Mouse (Mus musculus): ENCODE data around the gene Rnf180.

The Rnf180 gene

GRCm38 (mm10) chr13:105122092-105122491, 172.5 kb downstream of the Rnf180 start:
- no peak for DNase-seq

DNA sequence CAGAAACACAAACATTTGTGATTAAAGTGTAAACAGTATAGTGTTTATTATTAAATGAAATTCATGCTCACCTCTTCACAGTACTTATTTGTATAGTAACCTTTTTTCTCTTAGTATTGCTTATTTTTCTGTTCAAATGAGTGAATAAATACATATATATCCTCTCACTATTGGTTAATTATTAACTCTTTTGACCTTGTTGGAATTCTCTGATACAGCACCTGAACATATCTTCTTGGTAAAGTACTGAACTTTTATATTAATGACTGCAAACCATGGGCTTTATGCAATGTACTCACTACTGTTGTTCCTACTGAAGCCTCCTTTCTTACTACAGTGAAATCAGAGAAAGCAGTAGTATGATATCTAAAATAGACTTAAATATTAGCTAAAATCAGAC, 173.0 kb downstream of the Rnf180 start:
- no peak for DNase-seq

GRCm38 (mm10) chr13:105111599-105111998, 183.0 kb downstream of the Rnf180 start:
- DNase-seq, result no peak

GRCm38 (mm10) chr13:105104385-105104784, 190.2 kb downstream of the Rnf180 start:
- DNase-seq, result no peak

GRCm38 (mm10) chr13:105100705-105101104, 193.9 kb downstream of the Rnf180 start:
- DNase-seq, result no peak

GRCm38 (mm10) chr13:105096316-105096715, 198.3 kb downstream of the Rnf180 start:
- no peak for DNase-seq

GRCm38 (mm10) chr13:105089276-105089675, 205.3 kb downstream of the Rnf180 start:
- DNase-seq, result no peak

DNA sequence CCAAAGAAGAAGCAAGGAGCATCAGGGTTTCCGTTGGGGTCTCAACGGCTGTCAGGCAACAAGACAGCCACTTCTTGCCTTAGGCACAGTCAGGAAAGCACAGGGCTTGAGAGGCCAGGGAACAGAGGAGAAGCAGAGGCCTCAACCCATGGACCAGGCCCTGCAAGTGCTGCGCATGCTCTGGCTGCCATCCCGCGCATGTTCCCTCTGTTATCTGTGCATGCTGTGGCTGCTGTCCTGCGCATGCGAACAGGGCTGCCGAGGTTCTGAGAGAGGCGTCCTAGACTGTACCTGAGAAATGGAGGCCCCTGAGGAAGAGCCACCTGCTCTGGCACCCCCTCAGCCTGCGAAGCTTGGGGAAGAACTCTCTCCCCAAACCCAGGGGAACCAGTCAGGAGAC, 212.8 kb downstream of the Rnf180 start, which contains the start of gene 4933425L06Rik:
Gene 4933425L06Rik (plus strand): TSS at position 261 of the 400 bp plus-strand sequence.
- DNase-seq, result no peak

Measured in cerebellum, postnatal 36 days (tissue).